In genomic region chr6:50255356-50255755, GRCm38 (mm10) we compare ENCODE assay signal across 13 mouse cellular contexts. TPM values are rescaled to one million over a fixed set of nuclear protein-coding genes. Genes with fewer than 3 reads are reported as not detected.
DNase-seq lines count a peak whose midpoint lies in the region; ATAC-seq and TF ChIP-seq lines count a peak whose summit lies in the region.
"Had no signal": no experiment of that assay in that cellular context is flagged by ENCODE, and none has a peak within 500 bp of the region (broad histone marks: within the 10 kb centered on the region; RNA-seq: fewer than 3 reads in every experiment).

No protein-coding gene starts in this region.

- H3K9me3 ChIP-seq in heart, embryonic 13.5 days, result no peaks in the 10 kb centered on the region
- H3K9me3 ChIP-seq in liver, postnatal 0 days (ENCODE audit: low read length), result no peaks in the 10 kb centered on the region
- no peaks in the 10 kb centered on the region for H3K9me3 ChIP-seq in liver, embryonic 11.5 days (ENCODE audit: control insufficient read depth, low read length)
- H3K9me3 ChIP-seq: forebrain, embryonic 15.5 days; hindbrain, embryonic 13.5 days; limb, embryonic 15.5 days; neural tube, embryonic 12.5 days had no signal

- 50% methylated on average over 5 of the region's 5 CpGs for WGBS in heart, embryonic 13.5 days
- WGBS in liver, postnatal 0 days (ENCODE audit: insufficient replicate concordance), result 39% methylated on average over 5 of the region's 5 CpGs
- WGBS in liver, embryonic 11.5 days, result 67% methylated on average over 5 of the region's 5 CpGs

- intact Hi-C loops in heart, postnatal 10 days (cut with DNase I), result no loop called here

- H3K27ac ChIP-seq in heart, embryonic 13.5 days (replicated peaks), result no peak overlapping the region
- peak overlapping the region; percentile 64; the same call in 1 of the 2 replicates for H3K27ac ChIP-seq in liver, postnatal 0 days (ENCODE audit: low read depth)
- no peak overlapping the region for H3K27ac ChIP-seq in liver, embryonic 11.5 days (ENCODE audit: low read depth, low read length)
- H3K27ac ChIP-seq: forebrain, embryonic 15.5 days; hindbrain, embryonic 13.5 days; limb, embryonic 15.5 days; neural tube, embryonic 12.5 days had no signal

- no peak for ATAC-seq in heart, embryonic 13.5 days (ENCODE audit: extremely low read depth, insufficient number of reproducible peaks, low FRiP score, low TSS enrichment)
- no peak for ATAC-seq in liver, postnatal 0 days
- ATAC-seq in liver, embryonic 11.5 days (replicated peaks; ENCODE audit: low FRiP score), result no peak
- peak; percentile 26; the same call in 1 of the 2 replicates for ATAC-seq in megakaryocyte progenitor cell, adult 5-6 weeks (replicated peaks; ENCODE audit: poor library complexity)
- ATAC-seq: forebrain, embryonic 15.5 days had no signal

- H3K27me3 ChIP-seq in heart, embryonic 13.5 days (replicated peaks), result no peaks in the 10 kb centered on the region; the same call in 1 of the 2 replicates
- no peaks in the 10 kb centered on the region for H3K27me3 ChIP-seq in liver, postnatal 0 days (ENCODE audit: insufficient read depth, low read length)
- no peaks in the 10 kb centered on the region for H3K27me3 ChIP-seq in liver, embryonic 11.5 days (replicated peaks; ENCODE audit: control insufficient read depth, insufficient read depth, low read length)
- H3K27me3 ChIP-seq: forebrain, embryonic 15.5 days; hindbrain, embryonic 13.5 days; limb, embryonic 15.5 days; neural tube, embryonic 12.5 days had no signal

- peak overlapping the region; percentile 61 for H3K4me2 ChIP-seq in heart, embryonic 13.5 days
- H3K4me2 ChIP-seq in liver, postnatal 0 days (ENCODE audit: low read depth, low read length), result peak overlapping the region; percentile 56
- no peak overlapping the region for H3K4me2 ChIP-seq in liver, embryonic 11.5 days
- H3K4me2 ChIP-seq: forebrain, embryonic 15.5 days; hindbrain, embryonic 13.5 days; limb, embryonic 15.5 days; neural tube, embryonic 12.5 days had no signal

- no peak for TF ChIP-seq CTCF in liver, postnatal 0 days (IDR thresholded peaks at IDR 0.05; ENCODE audit: low read depth)

- H3K9ac ChIP-seq in heart, embryonic 13.5 days, result no peak overlapping the region
- no peak overlapping the region for H3K9ac ChIP-seq in liver, postnatal 0 days (replicated peaks)
- no peak overlapping the region for H3K9ac ChIP-seq in liver, embryonic 11.5 days (ENCODE audit: low read depth, low read length)
- H3K9ac ChIP-seq: forebrain, embryonic 15.5 days; hindbrain, embryonic 13.5 days; limb, embryonic 15.5 days; neural tube, embryonic 12.5 days had no signal

- peaks cover 12% of the 10 kb centered on the region for H3K4me1 ChIP-seq in heart, embryonic 13.5 days
- peaks cover 12% of the 10 kb centered on the region for H3K4me1 ChIP-seq in liver, postnatal 0 days (ENCODE audit: insufficient read depth)
- H3K4me1 ChIP-seq in liver, embryonic 11.5 days (replicated peaks; ENCODE audit: control insufficient read depth, insufficient read depth, low read length), result peaks cover 2% of the 10 kb centered on the region; the same call in 1 of the 2 replicates
- H3K4me1 ChIP-seq: limb, embryonic 15.5 days; neural tube, embryonic 12.5 days had no signal

- no peak for TF ChIP-seq EP300 in liver, postnatal 0 days (IDR thresholded peaks at IDR 0.05; ENCODE audit: low read depth)

- H3K4me3 ChIP-seq in heart, embryonic 13.5 days, result no peak overlapping the region
- H3K4me3 ChIP-seq in liver, postnatal 0 days (ENCODE audit: low read depth, low read length), result no peak overlapping the region
- H3K4me3 ChIP-seq in liver, embryonic 11.5 days (ENCODE audit: low read depth, low read length), result no peak overlapping the region
- H3K4me3 ChIP-seq: forebrain, embryonic 15.5 days; hindbrain, embryonic 13.5 days; limb, embryonic 15.5 days; neural tube, embryonic 12.5 days had no signal

- no peaks in the 10 kb centered on the region for H3K36me3 ChIP-seq in heart, embryonic 13.5 days
- no peaks in the 10 kb centered on the region for H3K36me3 ChIP-seq in liver, postnatal 0 days (replicated peaks; ENCODE audit: insufficient read depth, low read length)
- no peaks in the 10 kb centered on the region for H3K36me3 ChIP-seq in liver, embryonic 11.5 days (ENCODE audit: control insufficient read depth, insufficient read depth, low read length)
- H3K36me3 ChIP-seq: forebrain, embryonic 15.5 days; limb, embryonic 15.5 days; neural tube, embryonic 12.5 days had no signal

- DNase-seq in heart, postnatal 10 days, result no peak
- DNase-seq in liver, postnatal 0 days, result no peak
- DNase-seq in liver, embryonic 11.5 days (ENCODE audit: low spot score), result no peak
- peak; percentile 17 for DNase-seq in MN1 (ENCODE audit: low spot score)
- no peak for DNase-seq in gastrocnemius, postnatal 4 days (ENCODE audit: low spot score in 2 of 2)
- no peak for DNase-seq in kidney, adult 8-10 months
- DNase-seq: thymus, postnatal 14 days had no signal

RNA-seq across cellular contexts. Expression of gene Gsdme, which starts 8.3 kb away (rescaled TPM):
- 32.9 and 34.6 TPM in 2 replicates for polyA plus RNA-seq in heart, embryonic 13.5 days (2015; fragmentation: Nextera tagmentation; extraction: Ambion mirVana)
- total RNA-seq in heart, postnatal 10 days (2021), result under 1 TPM; 0.41 to 0.62 TPM
- 15.7 and 18.1 TPM in 2 replicates for polyA plus RNA-seq in liver, postnatal 0 days (2015; fragmentation: Nextera tagmentation; extraction: Ambion mirVana)
- 28.6 and 30.2 TPM in 2 replicates for polyA plus RNA-seq in liver, embryonic 11.5 days (2014; fragmentation: Nextera tagmentation; extraction: Ambion mirVana)
- 6.0 and 8.0 TPM in 2 replicates for total RNA-seq in megakaryocyte progenitor cell, adult 5-6 weeks (2015)
- total RNA-seq in megakaryocyte progenitor cell, adult 5-6 weeks (2017), result 8.7 and 10.2 TPM in 2 replicates
- 1 to 10 TPM; 3.1 to 4.0 TPM for total RNA-seq in gastrocnemius, postnatal 4 days (2021)
